Mouse (Mus musculus) embryo, embryonic 9.5 days (tissue): ENCODE measurements around the gene Angptl6.

Experiments used
- DNase-seq: peaks from one replicate; pipeline ENCODE4 v3.0.0-alpha.2; 2017; ENCODE audit errors: extremely low spot score

Gene Angptl6

GRCm38 (mm10) chr9:20886563-20886962 is 7.0 kb upstream of the Angptl6 start:
- DNase-seq = no peak

GRCm38 (mm10) chr9:20878710-20879065 is 839 bp downstream of the Angptl6 start:
- DNase-seq = no peak

GRCm38 (mm10) chr9:20878041-20878709 is 1.4 kb downstream of the Angptl6 start:
- DNase-seq = peak; percentile 99

GRCm38 (mm10) chr9:20877118-20878040 is 2.1 kb downstream of the Angptl6 start:
- no peak for DNase-seq

GRCm38 (mm10) chr9:20876318-20877117 is 3.0 kb downstream of the Angptl6 start:
- DNase-seq = no peak

- DNase-seq = no peak
These were observed 4.3 kb downstream of the Angptl6 start for GRCm38 (mm10) chr9:20875021-20875790.

- no peak for DNase-seq
These were observed 6.0 kb downstream of the Angptl6 start for GRCm38 (mm10) chr9:20873521-20873920.

GRCm38 (mm10) chr9:20872991-20873390 is 6.5 kb downstream of the Angptl6 start:
- no peak for DNase-seq

GRCm38 (mm10) chr9:20870211-20871173 is 9.0 kb downstream of the Angptl6 start:
- DNase-seq = no peak

- DNase-seq = no peak
These were observed 10.3 kb downstream of the Angptl6 start for GRCm38 (mm10) chr9:20869246-20869645.

GRCm38 (mm10) chr9:20868448-20869001 is 11.0 kb downstream of the Angptl6 start, which contains the start of gene A230050P20Rik:
A230050P20Rik (plus strand) TSS chr9:20868642.
- no peak for DNase-seq

- no peak for DNase-seq
These were observed 12.6 kb downstream of the Angptl6 start for GRCm38 (mm10) chr9:20866879-20867278.

GRCm38 (mm10) chr9:20862225-20862624 is 17.3 kb downstream of the Angptl6 start:
- no peak for DNase-seq

GRCm38 (mm10) chr9:20861821-20862220 is 17.7 kb downstream of the Angptl6 start:
- DNase-seq = peak; percentile 38

- DNase-seq = no peak
These were observed 19.6 kb downstream of the Angptl6 start for GRCm38 (mm10) chr9:20859926-20860325.

GRCm38 (mm10) chr9:20857131-20857530 is 22.4 kb downstream of the Angptl6 start:
- peak; percentile 60 for DNase-seq

GRCm38 (mm10) chr9:20850179-20850578 is 29.3 kb downstream of the Angptl6 start:
- no peak for DNase-seq

GRCm38 (mm10) chr9:20842670-20843069 is 36.9 kb downstream of the Angptl6 start:
- DNase-seq = peak; percentile 27

GRCm38 (mm10) chr9:20842211-20842610 is 37.3 kb downstream of the Angptl6 start:
- no peak for DNase-seq

GRCm38 (mm10) chr9:20838931-20839330 is 40.6 kb downstream of the Angptl6 start:
- no peak for DNase-seq
